Mouse (Mus musculus) cerebellum, adult 2 months (tissue): Measurements from ENCODE around the gene Olfr1411. TPM values are rescaled to one million over a fixed set of nuclear protein-coding genes. Genes with fewer than 3 reads are reported as not detected.

ENCODE experiments used
- DNase-seq, 2 experiments: peaks; one replicate each; pipeline ENCODE4 v3.0.0; 2021
- H3K27ac ChIP-seq: fragments of 200-500 bp; 2 replicates; pipeline ENCODE4 v1.5.1; 2012; ENCODE audit warnings: low read length, control low read depth, inconsistent platforms; ENCODE audit not compliant: insufficient read depth
- H3K27me3 ChIP-seq: fragments of 200-500 bp; 2 replicates; pipeline ENCODE4 v1.6.1; 2012; ENCODE audit warnings: inconsistent platforms, mild to moderate bottlenecking, low read length, moderate library complexity; ENCODE audit not compliant: control insufficient read depth, insufficient read depth
- H3K4me1 ChIP-seq: fragments of 200-500 bp; 2 replicates; pipeline ENCODE4 v1.6.1; 2011; ENCODE audit warnings: low read length; ENCODE audit not compliant: control insufficient read depth, insufficient read depth
- H3K4me3 ChIP-seq: fragments of 200-500 bp; replicated peaks from 2 replicates; pipeline ENCODE3; 2011; ENCODE audit warnings: mild to moderate bottlenecking, low read depth, low read length, control low read depth; ENCODE audit not compliant: insufficient read depth
- CTCF ChIP-seq: fragments of 200-500 bp; IDR thresholded peaks from 2 replicates; pipeline ENCODE4 v1.5.1; 2011; ENCODE audit warnings: low read depth, mild to moderate bottlenecking, control low read depth, low read length, moderate library complexity, borderline replicate concordance; ENCODE audit not compliant: insufficient read depth
- POLR2A ChIP-seq: fragments of 200-500 bp; IDR thresholded peaks from 2 replicates; pipeline ENCODE4 v1.6.1; 2011; ENCODE audit warnings: low read length, control low read depth, borderline replicate concordance; ENCODE audit not compliant: insufficient read depth
- WGBS: fragments of 180-500 bp; shearing (Covaris S2); methylation state at CpG from one replicate; pipeline ENCODE4 v1.1.7; 2018; 5-methylcytosine and 5-hydroxymethylcytosine counted together
- polyA plus RNA-seq: library from polyadenylated mRNA; depleted of rRNA; stranded (reverse); fragments of >200 nt; gene quantifications from 2 replicates; pipeline ENCODE4 v1.2.3, GENCODE M21; 2012; rRNA removed

Olfr1411 gene
- polyA plus RNA-seq = not detected in 2 replicates

DNA sequence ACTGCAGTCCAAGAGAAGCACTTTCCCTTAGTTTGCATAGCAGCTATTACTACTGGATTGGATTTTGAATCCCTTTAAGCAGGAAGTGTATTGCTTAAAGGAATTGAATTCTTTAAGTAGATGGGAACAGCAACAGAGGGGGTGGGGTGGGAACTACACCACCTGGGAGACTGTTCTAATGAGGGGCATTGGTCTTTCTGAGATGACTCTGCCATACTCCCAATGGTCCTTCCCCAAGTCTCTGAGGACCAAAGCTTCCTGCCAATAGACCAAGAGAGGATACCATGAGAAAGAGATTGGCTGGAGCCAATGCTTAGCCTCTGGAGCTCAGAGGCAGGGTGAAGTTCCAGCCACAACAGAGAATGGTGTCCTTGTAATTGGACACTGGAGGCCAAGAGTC, at the start of gene Olfr1411:
Gene Olfr1411 (plus strand): TSS at position 301 of the 400 bp plus-strand sequence.
- no peaks in the 10 kb centered on the region; the same call in 1 of the 2 replicates for H3K27me3 ChIP-seq
- H3K27ac ChIP-seq = no peak within 1 kb of the TSS
- no peak for TF ChIP-seq POLR2A
- no peak for TF ChIP-seq CTCF
- H3K4me1 ChIP-seq = no peaks in the 10 kb centered on the region
- no peak within 1 kb of the TSS for H3K4me3 ChIP-seq
- DNase-seq = no peak

DNA sequence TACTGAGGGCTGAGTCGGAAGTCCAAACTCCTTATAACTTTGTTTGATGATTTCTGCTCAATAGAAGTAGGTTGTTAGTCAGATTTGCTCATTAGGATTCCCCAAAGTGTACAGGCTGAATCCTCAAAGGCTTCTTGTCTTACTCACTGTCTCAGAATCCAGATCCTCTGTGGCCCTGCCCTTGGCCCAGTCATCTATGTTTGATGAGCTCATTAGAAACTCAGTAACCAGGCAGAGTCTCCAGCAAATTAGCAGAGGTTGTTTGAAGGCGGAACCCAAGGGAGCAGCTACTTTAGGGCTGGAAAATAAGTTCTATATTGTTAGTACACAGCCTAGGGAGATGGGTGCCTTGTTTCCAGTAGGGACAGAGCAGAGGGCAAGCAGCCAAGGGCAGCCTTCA, 48.3 kb upstream of the Olfr1411 start:
- Histone ChIP-seq H3K27ac (no peak overlapping the region), H3K4me3 (no peak overlapping the region), H3K4me1 (no peaks in the 10 kb centered on the region), H3K27me3 (no peaks in the 10 kb centered on the region)
- 73% methylated on average over 2 of the region's 2 CpGs for WGBS
- TF ChIP-seq POLR2A (no peak), CTCF (no peak)
- DNase-seq = no peak

- H3K27ac ChIP-seq = no peak within 1 kb of the TSS
- H3K27me3 ChIP-seq = no peaks in the 10 kb centered on the region
- H3K4me1 ChIP-seq = no peaks in the 10 kb centered on the region
- 87% methylated on average over 3 of the region's 3 CpGs for WGBS
- no peak within 1 kb of the TSS for H3K4me3 ChIP-seq
- no peak for DNase-seq
- TF ChIP-seq POLR2A (no peak), CTCF (no peak)
These were observed 23.2 kb upstream of the Olfr1411 start, which contains the start of gene Olfr1413 for GRCm38 (mm10) chr1:92571022-92571421. Gene Olfr1413, plus strand, starts transcription at chr1:92571322.

DNA sequence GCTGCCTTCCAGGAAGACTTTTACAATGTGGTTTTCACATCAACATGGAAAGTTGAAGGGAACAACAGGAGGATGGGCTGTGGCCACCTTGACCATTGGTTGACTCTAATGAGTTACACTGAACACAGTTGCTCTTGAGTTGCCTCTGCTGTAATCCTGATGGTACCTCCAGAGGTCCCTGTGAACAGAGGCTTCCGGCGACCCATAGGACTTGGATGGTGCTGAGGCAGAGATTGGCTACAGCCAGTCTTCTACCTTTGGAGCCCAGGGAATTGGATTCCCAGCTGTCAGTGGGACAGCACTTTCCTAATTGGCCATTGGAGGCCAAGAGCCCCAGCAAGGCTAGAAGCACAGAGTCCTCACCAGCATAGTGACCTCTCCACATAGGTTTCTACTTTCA, 8.7 kb upstream of the Olfr1411 start, which contains the start of gene Olfr1412:
Gene Olfr1412 (plus strand): TSS at position 301 of the 400 bp plus-strand sequence.
- TF ChIP-seq CTCF (no peak), POLR2A (no peak)
- H3K4me1 ChIP-seq = no peaks in the 10 kb centered on the region
- 78% methylated on average over 2 of the region's 2 CpGs for WGBS
- no peak for DNase-seq
- no peak within 1 kb of the TSS for H3K27ac ChIP-seq
- no peak within 1 kb of the TSS for H3K4me3 ChIP-seq
- H3K27me3 ChIP-seq = no peaks in the 10 kb centered on the region

- H3K4me3 ChIP-seq = no peak overlapping the region
- no peaks in the 10 kb centered on the region; the same call in 1 of the 2 replicates for H3K27me3 ChIP-seq
- H3K4me1 ChIP-seq = no peaks in the 10 kb centered on the region
- no peak overlapping the region for H3K27ac ChIP-seq
- TF ChIP-seq CTCF (no peak), POLR2A (no peak)
- DNase-seq = no peak
- WGBS = 91% methylated on average over 3 of the region's 3 CpGs
These were observed 1.8 kb downstream of the Olfr1411 start for GRCm38 (mm10) chr1:92596019-92596418.

DNA sequence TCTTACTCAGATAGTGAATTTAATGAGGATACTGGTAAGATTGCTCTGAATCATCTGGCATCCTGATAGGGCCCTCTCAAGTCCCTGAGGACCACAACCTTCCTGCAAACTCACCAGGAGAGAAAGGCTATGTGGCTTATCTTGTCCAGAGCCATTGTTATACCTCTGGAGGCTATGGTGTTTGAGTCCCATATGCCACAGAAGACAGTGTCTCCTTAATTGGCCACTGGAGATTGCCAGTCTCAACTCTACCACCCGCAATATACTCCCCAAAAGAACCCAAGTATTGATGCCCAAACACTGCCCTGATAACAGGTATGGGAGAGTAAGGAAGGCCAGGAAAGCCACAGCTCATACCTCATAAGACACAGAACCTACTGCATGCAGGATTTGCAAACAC, 11.3 kb downstream of the Olfr1411 start, which contains the start of gene Olfr1410:
Gene Olfr1410 (plus strand): TSS at position 301 of the 400 bp plus-strand sequence.
- 89% methylated on average over 1 of the region's 1 CpGs for WGBS
- Histone ChIP-seq H3K27ac (no peak within 1 kb of the TSS), H3K4me1 (no peaks in the 10 kb centered on the region), H3K27me3 (no peaks in the 10 kb centered on the region), H3K4me3 (no peak within 1 kb of the TSS)
- TF ChIP-seq CTCF (no peak), POLR2A (no peak)
- DNase-seq = no peak

- WGBS = 72% methylated on average over 4 of the region's 4 CpGs
- H3K4me1 ChIP-seq = no peaks in the 10 kb centered on the region
- H3K4me3 ChIP-seq = no peak overlapping the region
- no peaks in the 10 kb centered on the region for H3K27me3 ChIP-seq
- no peak for DNase-seq
- H3K27ac ChIP-seq = no peak overlapping the region
- TF ChIP-seq POLR2A (no peak), CTCF (no peak)
These were observed 13.5 kb downstream of the Olfr1411 start for GRCm38 (mm10) chr1:92607711-92608110.

GRCm38 (mm10) chr1:92611008-92611407, 16.8 kb downstream of the Olfr1411 start:
- DNase-seq = peak; percentile 50 to 59
- WGBS = 4% methylated on average over 5 of the region's 5 CpGs
- TF ChIP-seq CTCF = peak; percentile 92
- no peak for TF ChIP-seq POLR2A

DNA sequence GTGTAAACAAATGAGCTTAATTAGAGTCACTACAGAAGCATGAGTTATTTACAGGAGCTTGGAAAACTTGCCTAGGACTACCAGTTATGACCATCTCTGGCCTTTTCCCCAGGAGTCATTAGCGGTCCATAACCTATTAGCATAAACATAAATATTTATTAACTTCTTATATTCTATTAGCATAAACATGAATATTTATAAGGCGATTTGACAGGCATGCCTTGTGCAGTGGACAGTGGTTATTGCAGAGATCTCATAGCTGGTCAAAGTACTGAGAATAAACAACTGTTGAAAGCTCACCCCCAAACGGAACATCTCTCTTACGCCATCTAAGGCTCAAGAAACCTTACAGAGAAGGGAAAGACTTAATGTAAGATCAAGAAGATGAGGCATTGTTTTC, 19.0 kb downstream of the Olfr1411 start:
- TF ChIP-seq POLR2A = no peak
- TF ChIP-seq CTCF = no peak
- H3K27me3 ChIP-seq = no peaks in the 10 kb centered on the region
- DNase-seq = no peak
- no peak overlapping the region for H3K27ac ChIP-seq
- no peaks in the 10 kb centered on the region for H3K4me1 ChIP-seq
- no peak overlapping the region for H3K4me3 ChIP-seq
- 16% methylated on average over 4 of the region's 4 CpGs for WGBS

More at GRCm38 (mm10) chr1:92611008-92611407, 16.8 kb downstream of the Olfr1411 start:
- H3K4me3 ChIP-seq = no peak overlapping the region
- no peaks in the 10 kb centered on the region for H3K4me1 ChIP-seq
- H3K27ac ChIP-seq = no peak overlapping the region
- H3K27me3 ChIP-seq = no peaks in the 10 kb centered on the region
